Mouse (Mus musculus) frontal cortex, adult (tissue): Measurements from ENCODE around the gene Cpsf7.

Source experiments
- ATAC-seq: cut with Nextera tagmentation; 2 replicates; pipeline ENCODE4 v1.9.2; 2017; ENCODE audit warnings: mild to moderate bottlenecking, moderate library complexity, mixed read lengths; ENCODE audit not compliant: low TSS enrichment

The Cpsf7 gene

GRCm38 (mm10) chr19:10560108-10560507 is 35.0 kb downstream of the Cpsf7 start:
- ATAC-seq, result no peak

GRCm38 (mm10) chr19:10561558-10562314 is 36.7 kb downstream of the Cpsf7 start:
- ATAC-seq, result no peak

GRCm38 (mm10) chr19:10562351-10562750 is 37.3 kb downstream of the Cpsf7 start:
- no peak for ATAC-seq

- no peak for ATAC-seq
These were observed 39.2 kb downstream of the Cpsf7 start for GRCm38 (mm10) chr19:10564278-10564677.

GRCm38 (mm10) chr19:10565217-10565616 is 40.2 kb downstream of the Cpsf7 start:
- no peak for ATAC-seq

- ATAC-seq, result no peak
These were observed 44.6 kb downstream of the Cpsf7 start for GRCm38 (mm10) chr19:10569627-10570026.

- ATAC-seq, result peak; percentile 97
These were observed 51.9 kb downstream of the Cpsf7 start, which contains the start of the genes Cyb561a3 and Tmem138 for GRCm38 (mm10) chr19:10576690-10577561. Gene Cyb561a3, plus strand, starts transcription at chr19:10577172. Gene Tmem138, minus strand, starts transcription at chr19:10577362.

GRCm38 (mm10) chr19:10580102-10580501 is 55.0 kb downstream of the Cpsf7 start:
- no peak for ATAC-seq

GRCm38 (mm10) chr19:10580761-10581160 is 55.7 kb downstream of the Cpsf7 start:
- ATAC-seq, result no peak

- ATAC-seq, result no peak
These were observed 56.9 kb downstream of the Cpsf7 start for GRCm38 (mm10) chr19:10581984-10582383.

- no peak for ATAC-seq
These were observed 58.6 kb downstream of the Cpsf7 start for GRCm38 (mm10) chr19:10583550-10584146.

- no peak for ATAC-seq
These were observed 60.0 kb downstream of the Cpsf7 start for GRCm38 (mm10) chr19:10585112-10585511.

GRCm38 (mm10) chr19:10587231-10587630 is 62.2 kb downstream of the Cpsf7 start:
- no peak for ATAC-seq

- no peak for ATAC-seq
These were observed 64.2 kb downstream of the Cpsf7 start for GRCm38 (mm10) chr19:10589127-10589857.

GRCm38 (mm10) chr19:10590301-10590700 is 65.2 kb downstream of the Cpsf7 start:
- no peak for ATAC-seq

GRCm38 (mm10) chr19:10591659-10592377 is 66.8 kb downstream of the Cpsf7 start:
- ATAC-seq, result no peak
